Mouse (Mus musculus) hindbrain, postnatal 0 days (tissue): ENCODE data around the gene Arhgap24. TPM values are rescaled to one million over a fixed set of nuclear protein-coding genes. Genes with fewer than 3 reads are reported as not detected.

ENCODE experiments used
- ATAC-seq: fragments of 200-750 bp; cut with Nextera tagmentation; 2 replicates; pipeline ENCODE4 v1.8.0; 2017; ENCODE audit warnings: mild to moderate bottlenecking, moderate TSS enrichment, moderate library complexity
- DNase-seq: peaks from one replicate; pipeline ENCODE4 v3.0.0-alpha.2; 2015; ENCODE audit warnings: low spot score
- H3K27ac ChIP-seq: fragments of 300-500 bp; sonication (generic); 2 replicates; pipeline ENCODE4 v1.5.1; 2014; ENCODE audit warnings: mild to moderate bottlenecking
- H3K27me3 ChIP-seq: fragments of 300-500 bp; sonication (generic); 2 replicates; pipeline ENCODE4 v1.6.1; 2014; ENCODE audit warnings: low read length, mixed read lengths; ENCODE audit not compliant: insufficient read depth
- H3K36me3 ChIP-seq: fragments of 300-500 bp; sonication (generic); 2 replicates; pipeline ENCODE4 v1.6.1; 2014; ENCODE audit warnings: low read length, mixed read lengths; ENCODE audit not compliant: insufficient read depth
- H3K4me1 ChIP-seq: fragments of 300-500 bp; sonication (generic); 2 replicates; pipeline ENCODE4 v1.6.1; 2014; ENCODE audit warnings: antibody characterized with exemption, low read length, mixed read lengths; ENCODE audit not compliant: insufficient read depth
- H3K4me2 ChIP-seq: fragments of 300-500 bp; sonication (generic); 2 replicates; pipeline ENCODE4 v1.6.1; 2014; ENCODE audit warnings: low read depth, mild to moderate bottlenecking, low read length, moderate library complexity, mixed read lengths
- H3K4me3 ChIP-seq: fragments of 300-500 bp; sonication (generic); 2 replicates; pipeline ENCODE4 v1.5.1; 2014; ENCODE audit warnings: low read length
- H3K9ac ChIP-seq: fragments of 300-500 bp; sonication (generic); replicated peaks from 2 replicates; pipeline ENCODE4 v1.6.1; 2014; ENCODE audit warnings: mild to moderate bottlenecking, low read length, moderate library complexity, mixed read lengths
- H3K9me3 ChIP-seq: fragments of 300-500 bp; sonication (generic); 2 replicates; pipeline ENCODE4 v1.6.1; 2016; ENCODE audit warnings: low read length, mixed read lengths
- CTCF ChIP-seq: IDR thresholded peaks from 2 replicates; pipeline ENCODE4 v1.5.1; 2016; ENCODE audit warnings: antibody characterized with exemption, control low read depth, low read depth
- WGBS: fragments of 180-500 bp; shearing (Covaris S2); extraction: QIAGEN DNeasy Blood & Tissue Kit; methylation state at CpG from one replicate; pipeline ENCODE4 v1.1.7; 2014; 5-methylcytosine and 5-hydroxymethylcytosine counted together
- polyA plus RNA-seq: library from polyadenylated mRNA; unstranded; fragments of >200 nt; fragmentation: Nextera tagmentation; extraction: Ambion mirVana; gene quantifications from 2 replicates; pipeline ENCODE4 v1.2.1, GENCODE M21; 2015
- total RNA-seq: library from RNA; depleted of rRNA; stranded (reverse); fragments of >200 nt; gene quantifications from 2 replicates; pipeline ENCODE4 v1.2.3, GENCODE M21; 2014; rRNA removed

Gene Arhgap24
- 11.4 and 15.1 TPM in 2 replicates for total RNA-seq
- 13.8 and 14.2 TPM in 2 replicates for polyA plus RNA-seq

DNA sequence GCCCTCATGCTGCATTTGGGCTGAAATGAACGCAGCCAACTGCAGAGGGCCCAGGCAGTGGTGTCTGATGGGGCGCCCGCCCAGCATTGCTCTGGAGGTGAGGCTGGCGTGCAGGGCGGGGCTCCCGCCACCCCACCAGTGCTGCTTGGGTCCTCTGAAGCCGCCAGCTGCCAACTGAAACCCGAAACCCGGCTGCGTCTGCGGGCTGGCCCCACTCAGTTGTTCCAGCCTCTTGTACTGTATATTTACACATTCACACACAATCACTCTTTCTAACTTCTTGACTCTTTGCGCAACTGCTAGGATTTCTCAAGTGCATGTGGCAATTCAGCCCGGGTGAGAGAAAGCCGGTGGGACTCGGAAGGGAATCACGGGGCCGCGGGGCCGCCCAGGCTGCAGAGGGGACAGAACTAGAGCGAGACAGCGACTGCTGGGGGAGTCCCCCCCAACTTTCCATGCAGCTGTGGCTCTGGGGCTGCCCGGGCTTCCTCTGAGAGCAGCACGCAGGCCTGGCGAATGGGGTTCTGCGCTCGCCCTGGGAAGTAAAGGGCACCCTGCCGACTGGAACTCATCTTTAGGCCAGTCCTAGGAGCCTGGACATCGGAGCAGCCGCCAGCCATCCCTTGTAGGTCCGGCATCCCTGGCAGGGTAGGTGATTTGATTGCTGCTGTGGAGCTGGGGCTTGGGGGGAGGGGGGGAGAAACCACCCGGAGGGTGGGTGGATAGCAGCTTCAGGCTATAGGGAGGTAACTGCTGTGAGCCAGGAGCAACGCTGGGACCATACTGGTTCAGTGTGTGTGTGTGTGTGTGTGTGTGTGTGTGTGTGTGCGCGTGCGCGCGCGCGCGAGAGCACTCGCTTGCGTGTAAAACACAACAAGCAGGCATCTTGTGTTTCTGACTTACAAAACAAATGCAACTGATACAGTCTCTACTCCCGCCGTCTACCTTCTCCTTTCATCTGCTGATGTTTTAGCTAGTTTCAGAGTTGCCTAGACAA, at the start of gene Arhgap24:
Gene Arhgap24 (plus strand): TSS at position 177 of the 997 bp plus-strand sequence.
- peak within 1 kb of the TSS; percentile 60 for H3K9ac ChIP-seq
- H3K4me2 ChIP-seq: peak within 1 kb of the TSS; percentile 97
- peak within 1 kb of the TSS; percentile 60 for H3K27ac ChIP-seq
- 0 out of 2 replicates have a peak, but pooled peaks cover 6% of the 10 kb centered on the region for H3K4me1 ChIP-seq
- no peaks in the 10 kb centered on the region for H3K27me3 ChIP-seq
- peak within 1 kb of the TSS; percentile 52 for H3K4me3 ChIP-seq
- TF ChIP-seq CTCF: peak; percentile 14; the same call in 1 of the 2 replicates
- H3K9me3 ChIP-seq: no peaks in the 10 kb centered on the region
- 2% methylated on average over 43 of the region's 44 CpGs for WGBS
- H3K36me3 ChIP-seq: no peaks in the 10 kb centered on the region
- ATAC-seq (peak; percentile 78), DNase-seq (peak; percentile 60)

DNA sequence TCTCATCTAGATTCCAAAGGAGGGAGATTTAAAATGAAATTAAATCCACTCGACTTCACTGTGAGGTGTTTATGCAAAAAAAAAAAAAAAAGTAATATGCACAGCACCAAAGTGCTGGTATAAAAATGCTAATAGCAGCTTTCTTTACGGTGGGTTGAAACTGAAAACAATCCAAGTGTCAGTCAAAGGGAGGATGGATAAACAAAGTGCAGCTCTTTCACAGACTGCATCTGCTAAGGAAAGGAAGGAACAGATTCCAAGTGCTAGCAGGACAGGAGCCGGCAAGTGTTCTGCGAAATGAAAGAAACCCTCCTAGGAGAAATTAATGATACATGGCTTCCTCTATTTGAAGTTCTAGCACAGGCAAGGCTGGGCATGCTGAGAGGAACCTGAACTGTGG, 47.0 kb upstream of the Arhgap24 start:
- H3K9me3 ChIP-seq: no peaks in the 10 kb centered on the region

DNA sequence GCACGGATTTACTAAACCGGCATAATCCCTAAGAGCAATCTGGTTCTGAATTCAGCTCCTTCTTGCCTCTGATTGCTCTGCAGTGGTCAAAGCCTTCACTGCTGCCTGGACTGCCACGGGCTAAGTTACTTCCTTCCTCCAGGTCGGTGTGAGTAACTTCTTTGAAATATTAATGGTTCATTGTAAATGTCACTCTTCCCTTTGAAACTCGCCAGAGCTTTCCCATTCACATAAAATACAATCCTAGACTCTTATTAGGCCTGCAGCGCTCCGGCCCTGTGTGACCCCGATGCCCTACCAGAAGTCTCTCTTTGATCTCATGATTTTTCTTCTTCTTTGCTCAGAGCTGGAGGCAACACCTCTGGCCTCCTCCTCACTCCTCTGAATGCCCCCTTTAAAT, 44.6 kb upstream of the Arhgap24 start:
- TF ChIP-seq CTCF: no peak
- Histone ChIP-seq H3K27me3 (no peaks in the 10 kb centered on the region), H3K4me3 (no peak overlapping the region), H3K4me2 (no peak overlapping the region), H3K4me1 (no peaks in the 10 kb centered on the region), H3K9ac (no peak overlapping the region), H3K9me3 (no peaks in the 10 kb centered on the region), H3K27ac (no peak overlapping the region), H3K36me3 (no peaks in the 10 kb centered on the region)
- ATAC-seq (no peak), DNase-seq (no peak)
- WGBS: 82% methylated on average over 8 of the region's 8 CpGs

More for the DNA sequence above, 47.0 kb upstream of the Arhgap24 start:
- Histone ChIP-seq H3K27ac (no peak overlapping the region), H3K36me3 (no peaks in the 10 kb centered on the region), H3K27me3 (no peaks in the 10 kb centered on the region), H3K9ac (no peak overlapping the region), H3K4me2 (no peak overlapping the region), H3K4me1 (no peaks in the 10 kb centered on the region), H3K4me3 (no peak overlapping the region)
- TF ChIP-seq CTCF: no peak
- WGBS: 27% methylated on average over 4 of the region's 4 CpGs
- ATAC-seq: no peak
- DNase-seq: no peak

DNA sequence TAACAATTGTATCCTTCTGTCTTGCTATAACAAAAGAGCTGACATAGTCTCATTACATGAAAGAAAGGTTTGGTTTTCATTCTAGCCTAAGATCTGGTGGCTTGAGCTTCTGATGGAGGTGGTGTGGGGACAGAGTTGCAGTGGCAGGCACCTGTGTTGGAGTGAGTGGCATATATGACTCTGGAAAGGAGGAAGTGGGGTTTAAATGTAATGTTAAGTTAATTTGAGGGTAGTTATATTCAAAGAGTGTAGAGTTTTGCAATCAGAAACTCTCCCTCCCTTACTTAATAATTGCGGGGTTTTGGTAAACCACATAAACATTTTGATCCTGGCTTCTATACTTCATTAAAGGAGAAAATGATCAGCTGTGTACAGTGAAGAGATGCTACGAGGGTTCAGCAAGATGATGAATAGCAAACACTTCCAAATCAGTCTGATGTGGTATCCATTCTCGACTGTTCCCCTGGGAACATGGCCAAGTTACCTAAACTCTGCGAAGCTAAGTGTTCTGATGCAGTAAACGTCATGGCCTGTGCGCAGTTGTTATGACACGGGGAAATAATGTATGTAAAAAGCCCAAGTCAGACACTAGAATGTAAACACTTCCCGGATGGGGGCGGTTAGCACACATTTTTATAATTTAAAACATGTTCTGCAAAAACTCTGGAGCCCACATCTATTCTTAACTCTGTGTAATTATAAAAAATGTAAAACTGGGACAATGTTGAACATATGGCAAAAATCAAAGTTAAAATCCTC, 41.9 kb upstream of the Arhgap24 start:
- H3K4me1 ChIP-seq: no peaks in the 10 kb centered on the region
- H3K4me2 ChIP-seq: no peak overlapping the region
- H3K4me3 ChIP-seq: no peak overlapping the region
- H3K27me3 ChIP-seq: no peaks in the 10 kb centered on the region
- H3K36me3 ChIP-seq: no peaks in the 10 kb centered on the region
- DNase-seq: no peak
- H3K9ac ChIP-seq: no peak overlapping the region
- TF ChIP-seq CTCF: no peak
- no peak overlapping the region for H3K27ac ChIP-seq
- ATAC-seq: no peak
- 83% methylated on average over 9 of the region's 9 CpGs for WGBS
- no peaks in the 10 kb centered on the region for H3K9me3 ChIP-seq

DNA sequence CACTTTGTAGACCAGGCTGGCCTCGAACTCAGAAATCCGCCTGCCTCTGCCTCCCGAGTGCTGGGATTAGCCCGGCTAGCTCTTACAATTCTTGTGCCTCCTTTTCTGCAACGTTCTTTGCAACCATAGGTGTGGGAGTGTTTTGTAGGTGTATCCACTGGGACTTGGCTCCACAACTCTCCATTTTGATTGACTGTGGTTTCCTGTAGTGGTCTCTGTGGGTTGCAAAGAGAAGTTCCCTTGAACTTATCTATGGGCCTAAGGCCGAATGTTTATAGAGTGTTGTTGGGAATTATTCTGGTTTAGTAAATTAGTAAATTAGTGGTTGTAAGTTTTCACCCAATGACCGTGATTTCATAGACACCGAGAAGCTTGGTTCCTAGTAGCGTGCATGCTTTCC, 33.8 kb upstream of the Arhgap24 start:
- H3K4me3 ChIP-seq: no peak overlapping the region
- no peak for TF ChIP-seq CTCF
- ATAC-seq (no peak), DNase-seq (no peak)
- no peaks in the 10 kb centered on the region for H3K9me3 ChIP-seq
- no peak overlapping the region for H3K27ac ChIP-seq
- no peaks in the 10 kb centered on the region for H3K36me3 ChIP-seq
- H3K27me3 ChIP-seq: no peaks in the 10 kb centered on the region
- no peak overlapping the region for H3K4me2 ChIP-seq
- no peak overlapping the region for H3K9ac ChIP-seq
- 93% methylated on average over 9 of the region's 9 CpGs for WGBS
- no peaks in the 10 kb centered on the region for H3K4me1 ChIP-seq

DNA sequence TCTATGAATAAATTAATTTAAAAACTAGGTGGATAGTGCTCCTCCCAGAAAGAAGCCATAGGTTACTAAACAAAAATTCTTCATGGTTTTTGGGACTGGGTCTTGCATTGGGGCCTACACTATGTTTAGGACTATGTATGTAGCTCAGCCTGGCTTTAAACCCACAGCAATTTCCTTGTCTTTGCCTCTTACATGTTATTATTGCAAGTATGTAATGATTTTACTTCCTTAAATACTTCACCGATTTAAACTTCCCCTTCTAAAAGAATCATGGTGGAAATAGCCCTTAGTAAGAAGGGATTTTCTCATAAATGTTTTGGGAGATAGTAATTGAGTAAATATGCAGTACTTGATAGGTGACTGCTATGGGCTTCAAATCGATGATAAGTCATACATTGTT, 30.3 kb upstream of the Arhgap24 start:
- H3K36me3 ChIP-seq: no peaks in the 10 kb centered on the region
- no peak overlapping the region for H3K27ac ChIP-seq
- DNase-seq: no peak
- no peak overlapping the region for H3K4me3 ChIP-seq
- H3K27me3 ChIP-seq: no peaks in the 10 kb centered on the region
- no peak for ATAC-seq
- no peak overlapping the region for H3K4me2 ChIP-seq
- no peaks in the 10 kb centered on the region for H3K9me3 ChIP-seq
- no peak for TF ChIP-seq CTCF
- H3K4me1 ChIP-seq: no peaks in the 10 kb centered on the region
- H3K9ac ChIP-seq: no peak overlapping the region
- 96% methylated on average over 2 of the region's 2 CpGs for WGBS
